Mouse (Mus musculus): ENCODE data around the gene Afg1l. TPM values are rescaled to one million over a fixed set of nuclear protein-coding genes. Genes with fewer than 3 reads are reported as not detected.

Afg1l gene
- polyA plus RNA-seq, 1 experiment from 2014 or later: 6.2 TPM

GRCm38 (mm10) chr10:42415821-42416470 is 62.4 kb downstream of the Afg1l start:
- H3K9me3 ChIP-seq: no peaks in the 10 kb centered on the region
- H3K4me2 ChIP-seq (replicated peaks): no peak overlapping the region
- H3K27me3 ChIP-seq: no peaks in the 10 kb centered on the region
- H3K27ac ChIP-seq (replicated peaks): no peak overlapping the region
- no peak overlapping the region for H3K9ac ChIP-seq (replicated peaks)
- WGBS: 19% methylated on average over 4 of the region's 4 CpGs
- H3K4me1 ChIP-seq: peaks cover 36% of the 10 kb centered on the region
- H3K36me3 ChIP-seq: no peaks in the 10 kb centered on the region
- no peak for ATAC-seq (replicated peaks)
- H3K4me3 ChIP-seq: no peak overlapping the region

DNA sequence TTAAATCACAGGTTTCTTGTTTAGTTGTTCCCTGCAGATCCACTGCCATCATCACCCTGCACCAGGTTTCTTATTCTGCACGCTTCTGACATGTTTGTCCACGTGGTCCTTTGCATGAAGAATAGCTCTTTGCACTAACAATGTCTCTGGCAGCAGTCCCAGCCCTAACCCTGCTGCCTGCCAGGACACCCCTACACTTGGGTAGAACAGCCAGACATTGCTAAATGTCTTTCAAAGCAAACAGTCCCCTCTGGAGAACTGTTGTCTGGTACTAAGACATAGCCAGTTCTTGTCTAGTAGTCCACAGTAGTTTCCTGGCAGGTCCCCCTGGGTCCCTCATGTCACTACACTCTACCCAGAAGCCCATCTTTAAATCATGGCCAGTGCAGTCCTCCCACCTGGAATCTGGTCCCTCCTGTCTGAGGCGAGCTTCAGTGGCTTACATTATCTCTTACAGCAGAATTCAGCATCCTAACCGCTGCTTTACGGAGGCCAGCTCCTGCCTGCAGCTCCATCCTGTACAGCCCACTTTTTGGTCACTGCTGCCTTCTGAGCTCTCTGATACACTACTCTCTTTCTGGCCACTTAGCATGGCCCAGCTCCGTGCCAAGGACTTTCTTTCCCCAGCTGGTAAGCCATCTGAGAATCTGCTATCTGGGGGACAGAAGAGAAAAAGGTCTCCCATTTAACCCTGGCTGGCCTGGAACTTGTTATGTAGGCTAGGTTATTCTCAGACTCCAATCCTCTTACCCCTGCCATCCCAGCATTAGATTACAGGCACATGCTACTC is 67.4 kb downstream of the Afg1l start:
- peak overlapping the region; percentile 68 for H3K27ac ChIP-seq (replicated peaks)
- H3K36me3 ChIP-seq: no peaks in the 10 kb centered on the region
- H3K27me3 ChIP-seq: no peaks in the 10 kb centered on the region
- H3K4me1 ChIP-seq: peaks cover 18% of the 10 kb centered on the region
- H3K9ac ChIP-seq (replicated peaks): no peak overlapping the region
- peak; percentile 90 for ATAC-seq (replicated peaks)
- no peak overlapping the region for H3K4me3 ChIP-seq
- WGBS: 34% methylated on average over 6 of the region's 6 CpGs
- H3K9me3 ChIP-seq: no peaks in the 10 kb centered on the region
- no peak overlapping the region for H3K4me2 ChIP-seq (replicated peaks)

DNA sequence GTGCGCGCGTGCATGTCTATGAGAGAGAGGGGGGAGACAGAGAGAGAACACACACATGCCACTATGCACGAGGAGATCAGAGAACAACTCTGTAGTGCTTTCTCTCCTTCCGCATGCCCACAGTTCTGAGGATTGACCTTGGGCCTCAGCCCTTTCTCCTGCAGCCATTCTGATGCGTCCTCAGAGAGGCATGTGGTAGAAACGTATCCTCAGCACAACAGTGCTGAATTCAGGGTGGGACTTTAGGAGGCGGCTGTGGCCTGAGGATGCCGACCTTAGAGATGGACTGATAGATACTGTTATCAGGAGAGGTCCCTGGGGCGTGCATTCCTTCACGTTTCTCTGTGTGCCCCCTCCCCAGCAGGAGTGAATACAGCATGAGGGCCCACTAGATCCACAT is 87.9 kb downstream of the Afg1l start:
- H3K4me2 ChIP-seq (replicated peaks): no peak overlapping the region
- no peaks in the 10 kb centered on the region for H3K36me3 ChIP-seq
- no peaks in the 10 kb centered on the region for H3K4me1 ChIP-seq
- no peak for ATAC-seq (replicated peaks)
- no peaks in the 10 kb centered on the region for H3K9me3 ChIP-seq
- no peak overlapping the region for H3K9ac ChIP-seq (replicated peaks)
- WGBS: 72% methylated on average over 8 of the region's 11 CpGs
- H3K27me3 ChIP-seq: no peaks in the 10 kb centered on the region
- H3K4me3 ChIP-seq: no peak overlapping the region
- no peak overlapping the region for H3K27ac ChIP-seq (replicated peaks)

GRCm38 (mm10) chr10:42388181-42388580 is 90.2 kb downstream of the Afg1l start:
- Histone ChIP-seq H3K27ac (replicated peaks) (no peak overlapping the region), H3K4me2 (replicated peaks) (no peak overlapping the region), H3K27me3 (no peaks in the 10 kb centered on the region), H3K4me1 (peaks cover 16% of the 10 kb centered on the region), H3K9ac (replicated peaks) (no peak overlapping the region), H3K36me3 (no peaks in the 10 kb centered on the region), H3K4me3 (no peak overlapping the region), H3K9me3 (no peaks in the 10 kb centered on the region)
- ATAC-seq (replicated peaks): no peak

DNA sequence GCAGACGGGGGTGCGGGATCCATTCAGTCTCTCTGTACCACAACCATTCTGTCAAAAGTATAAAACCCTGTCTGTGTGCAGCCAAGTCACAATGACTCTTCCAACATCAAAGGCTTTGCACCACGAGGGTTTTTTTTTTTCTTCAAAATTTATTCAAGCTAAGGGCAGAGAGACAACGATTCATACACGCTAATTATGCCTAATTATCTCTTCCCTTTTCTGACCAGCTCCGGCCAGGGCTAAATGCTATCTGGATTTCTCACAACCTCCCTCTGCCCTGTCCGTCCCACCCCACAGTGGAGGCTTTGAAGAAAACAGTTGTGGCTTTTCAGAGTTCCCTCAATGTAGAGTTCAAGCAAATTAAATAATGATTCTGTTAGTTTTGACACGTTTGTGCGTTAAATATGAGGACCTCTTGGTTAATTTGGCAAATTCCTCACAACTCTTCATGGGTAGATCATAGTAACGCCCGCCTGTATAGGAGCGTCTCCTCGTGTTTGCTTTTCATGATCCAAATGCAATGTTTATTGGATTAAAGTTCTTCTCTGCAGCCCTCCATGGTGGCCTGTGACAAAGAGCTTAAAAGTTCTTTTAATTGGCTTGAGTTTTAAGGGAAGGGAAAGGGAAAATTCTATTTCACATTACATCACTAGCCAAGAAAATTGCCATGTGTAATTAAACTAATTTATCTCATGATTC is 93.3 kb downstream of the Afg1l start:
- Histone ChIP-seq H3K4me3 (no peak overlapping the region), H3K9ac (replicated peaks) (no peak overlapping the region), H3K4me1 (peaks cover 19% of the 10 kb centered on the region), H3K9me3 (no peaks in the 10 kb centered on the region), H3K4me2 (replicated peaks) (no peak overlapping the region), H3K36me3 (no peaks in the 10 kb centered on the region), H3K27me3 (no peaks in the 10 kb centered on the region), H3K27ac (replicated peaks) (no peak overlapping the region)
- no peak for ATAC-seq (replicated peaks)
- WGBS: 3% methylated on average over 13 of the region's 13 CpGs

- Histone ChIP-seq H3K27me3 (no peaks in the 10 kb centered on the region), H3K4me2 (replicated peaks) (no peak overlapping the region), H3K4me3 (no peak overlapping the region), H3K36me3 (no peaks in the 10 kb centered on the region), H3K9ac (replicated peaks) (no peak overlapping the region), H3K27ac (replicated peaks) (no peak overlapping the region), H3K4me1 (peaks cover 19% of the 10 kb centered on the region), H3K9me3 (no peaks in the 10 kb centered on the region)
- WGBS: 26% methylated on average over 6 of the region's 6 CpGs
- no peak for ATAC-seq (replicated peaks)
These were observed 94.7 kb downstream of the Afg1l start for GRCm38 (mm10) chr10:42383708-42384107.

GRCm38 (mm10) chr10:42364216-42364615 is 114.1 kb downstream of the Afg1l start:
- H3K4me3 ChIP-seq: no peak overlapping the region
- no peaks in the 10 kb centered on the region for H3K4me1 ChIP-seq
- H3K36me3 ChIP-seq: no peaks in the 10 kb centered on the region
- WGBS: 86% methylated on average over 10 of the region's 10 CpGs
- ATAC-seq (replicated peaks): no peak
- no peak overlapping the region for H3K9ac ChIP-seq (replicated peaks)
- no peak overlapping the region for H3K27ac ChIP-seq (replicated peaks)
- H3K4me2 ChIP-seq (replicated peaks): no peak overlapping the region
- H3K9me3 ChIP-seq: no peaks in the 10 kb centered on the region
- H3K27me3 ChIP-seq: no peaks in the 10 kb centered on the region

DNA sequence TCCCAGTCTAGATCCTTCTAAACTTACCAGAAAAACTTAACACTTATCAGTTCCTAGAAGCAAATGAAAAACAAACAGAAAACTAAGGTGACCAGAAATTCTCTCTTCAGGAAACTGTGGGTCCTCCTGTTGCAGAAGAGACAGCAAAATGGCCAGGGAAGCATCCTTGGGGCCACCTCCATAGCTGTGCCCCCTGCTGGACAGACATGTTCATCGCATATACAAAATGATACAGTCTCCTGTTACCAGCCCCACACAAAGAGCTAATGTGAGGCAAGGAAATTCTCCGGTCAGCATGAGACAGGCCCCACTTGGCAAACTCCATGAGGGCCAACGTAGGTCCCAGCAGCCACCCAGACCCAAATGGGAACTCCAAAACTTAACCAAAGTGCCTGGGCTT is 122.4 kb downstream of the Afg1l start:
- no peaks in the 10 kb centered on the region for H3K27me3 ChIP-seq
- H3K4me2 ChIP-seq (replicated peaks): no peak overlapping the region
- ATAC-seq (replicated peaks): no peak
- H3K9me3 ChIP-seq: no peaks in the 10 kb centered on the region
- WGBS: 43% methylated on average over 3 of the region's 3 CpGs
- H3K4me1 ChIP-seq: no peaks in the 10 kb centered on the region
- H3K27ac ChIP-seq (replicated peaks): no peak overlapping the region
- H3K4me3 ChIP-seq: no peak overlapping the region
- no peaks in the 10 kb centered on the region for H3K36me3 ChIP-seq
- H3K9ac ChIP-seq (replicated peaks): no peak overlapping the region

GRCm38 (mm10) chr10:42347986-42348385 is 130.4 kb downstream of the Afg1l start:
- Histone ChIP-seq H3K4me3 (no peak overlapping the region), H3K4me1 (peaks cover 24% of the 10 kb centered on the region), H3K9ac (replicated peaks) (no peak overlapping the region), H3K27me3 (no peaks in the 10 kb centered on the region), H3K4me2 (replicated peaks) (no peak overlapping the region), H3K27ac (replicated peaks) (no peak overlapping the region), H3K9me3 (no peaks in the 10 kb centered on the region), H3K36me3 (no peaks in the 10 kb centered on the region)
- ATAC-seq (replicated peaks): no peak
- WGBS: 74% methylated on average over 5 of the region's 5 CpGs

- H3K27ac ChIP-seq (replicated peaks): 0 out of 2 replicates have a peak overlapping the region, but pooled peaks have one; percentile 25
- ATAC-seq (replicated peaks): peak; percentile 75
- 15% methylated on average over 5 of the region's 5 CpGs for WGBS
These were observed 131.2 kb downstream of the Afg1l start for GRCm38 (mm10) chr10:42347127-42347526.

GRCm38 (mm10) chr10:42346179-42346877 is 132.0 kb downstream of the Afg1l start:
- Histone ChIP-seq H3K4me3 (no peak overlapping the region), H3K27ac (replicated peaks) (peak overlapping the region; percentile 10), H3K4me2 (replicated peaks) (no peak overlapping the region), H3K9me3 (no peaks in the 10 kb centered on the region), H3K27me3 (no peaks in the 10 kb centered on the region), H3K9ac (replicated peaks) (no peak overlapping the region), H3K4me1 (peaks cover 24% of the 10 kb centered on the region), H3K36me3 (no peaks in the 10 kb centered on the region)
- WGBS: 24% methylated on average over 12 of the region's 12 CpGs
- peak; percentile 79 for ATAC-seq (replicated peaks)

More at GRCm38 (mm10) chr10:42347127-42347526, 131.2 kb downstream of the Afg1l start:
- Histone ChIP-seq H3K4me1 (peaks cover 24% of the 10 kb centered on the region), H3K9me3 (no peaks in the 10 kb centered on the region), H3K36me3 (no peaks in the 10 kb centered on the region), H3K4me2 (replicated peaks) (no peak overlapping the region), H3K9ac (replicated peaks) (no peak overlapping the region), H3K27me3 (no peaks in the 10 kb centered on the region), H3K4me3 (no peak overlapping the region)

DNA sequence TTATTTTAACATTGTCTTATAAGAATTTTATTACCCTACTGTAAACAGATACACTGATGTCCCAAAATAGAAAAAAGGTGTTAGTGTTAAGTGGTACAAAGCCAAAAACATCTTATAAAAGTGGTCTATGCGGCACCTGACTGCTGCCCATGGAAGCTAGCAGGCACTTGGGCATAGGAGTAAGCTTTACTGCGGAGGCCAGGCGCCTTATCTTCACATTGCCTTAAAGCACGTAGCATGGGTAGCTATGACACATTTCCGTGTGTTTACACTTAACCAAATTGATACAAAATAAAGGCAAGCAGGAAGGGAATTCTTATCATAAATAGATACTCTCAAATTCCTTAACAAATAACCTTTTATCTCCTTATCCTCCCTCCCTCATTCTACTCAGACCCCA is 135.7 kb downstream of the Afg1l start:
- Histone ChIP-seq H3K9me3 (no peaks in the 10 kb centered on the region), H3K4me3 (no peak overlapping the region), H3K4me2 (replicated peaks) (no peak overlapping the region), H3K9ac (replicated peaks) (no peak overlapping the region), H3K27me3 (no peaks in the 10 kb centered on the region), H3K36me3 (no peaks in the 10 kb centered on the region), H3K4me1 (peaks cover 46% of the 10 kb centered on the region), H3K27ac (replicated peaks) (no peak overlapping the region)
- ATAC-seq (replicated peaks): no peak
- 93% methylated on average over 5 of the region's 5 CpGs for WGBS
